Mouse (Mus musculus): ENCODE data around the gene Hist2h2aa2. TPM values are rescaled to one million over a fixed set of nuclear protein-coding genes. Genes with fewer than 3 reads are reported as not detected.

The Hist2h2aa2 gene
- polyA plus RNA-seq, 1 experiment from 2014 or later, result 21.3 TPM

DNA sequence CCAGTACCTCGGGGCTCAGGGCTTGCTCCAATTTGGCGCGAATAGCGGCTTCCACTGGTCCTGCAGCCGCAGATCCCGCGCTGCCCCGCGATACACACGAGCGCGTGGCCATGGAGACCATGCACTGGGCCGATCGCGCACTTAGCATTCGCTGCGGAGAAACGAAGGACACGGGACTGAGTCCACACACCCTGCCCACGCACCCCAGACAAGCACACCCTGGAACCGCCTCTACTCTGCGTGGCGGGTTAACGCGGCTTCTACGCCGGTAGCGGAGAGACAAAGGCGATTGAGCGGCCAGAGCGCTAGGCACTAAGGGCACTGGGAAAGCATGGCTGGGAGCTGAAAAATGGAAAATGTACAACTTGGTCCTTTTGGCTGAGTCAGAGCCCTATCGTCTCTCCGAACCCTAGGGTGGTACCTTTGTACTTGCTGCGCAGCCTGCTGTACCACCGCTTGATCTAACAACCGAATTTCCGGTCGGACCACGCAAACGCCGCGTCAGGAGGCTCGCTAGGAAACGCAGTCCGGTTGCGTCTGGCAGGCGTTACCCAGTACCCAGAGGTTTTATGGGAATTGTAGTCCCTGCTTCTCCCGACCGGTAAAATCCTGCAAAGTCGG, 42.8 kb downstream of the Hist2h2aa2 start:
- under 1% methylated on average over 50 of the region's 50 CpGs for WGBS

GRCm38 (mm10) chr3:96196437-96197128, 43.5 kb downstream of the Hist2h2aa2 start:
- Histone ChIP-seq H3K4me1 (peaks cover 21% of the 10 kb centered on the region), H3K27me3 (ENCODE audit: insufficient read depth, poor library complexity, severe bottlenecking) (no peaks in the 10 kb centered on the region), H3K36me3 (peaks cover 42% of the 10 kb centered on the region), H3K27ac (peak overlapping the region; percentile 97), H3K4me3 (peak overlapping the region; percentile 79), H3K9me3 (no peaks in the 10 kb centered on the region)
- DNase-seq (ENCODE audit: low spot score), result no peak
- WGBS, result 20% methylated on average over 27 of the region's 27 CpGs

More for the DNA sequence above, 42.8 kb downstream of the Hist2h2aa2 start:
- Histone ChIP-seq H3K9me3 (no peaks in the 10 kb centered on the region), H3K27me3 (ENCODE audit: insufficient read depth, poor library complexity, severe bottlenecking) (no peaks in the 10 kb centered on the region), H3K4me1 (peaks cover 21% of the 10 kb centered on the region), H3K4me3 (peak overlapping the region; percentile 79), H3K36me3 (peaks cover 36% of the 10 kb centered on the region), H3K27ac (peak overlapping the region; percentile 97)
- peak; percentile 95 for DNase-seq (ENCODE audit: low spot score)

GRCm38 (mm10) chr3:96195616-96196313, 44.3 kb downstream of the Hist2h2aa2 start:
- H3K4me3 ChIP-seq, result no peak overlapping the region

DNA sequence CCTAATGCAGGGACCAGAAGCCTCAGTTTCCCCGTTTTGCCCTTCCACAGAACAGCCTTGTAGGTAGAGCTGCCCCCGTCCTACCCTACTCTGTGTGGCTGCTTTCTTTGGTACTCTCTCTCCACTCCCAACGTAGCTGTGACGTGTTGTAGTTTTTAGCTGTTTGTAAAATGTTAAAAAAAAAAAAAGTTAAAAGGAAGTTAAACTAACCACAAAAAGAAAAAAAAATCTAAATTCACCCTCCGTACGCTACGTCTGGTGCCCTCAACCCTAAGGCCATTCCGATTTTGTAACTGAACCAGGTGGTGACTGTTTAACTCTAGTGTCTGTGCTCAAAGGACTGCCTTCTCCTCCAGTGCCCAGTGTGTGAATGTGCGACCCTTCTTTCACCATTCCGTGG, 45.1 kb downstream of the Hist2h2aa2 start:
- 90% methylated on average over 10 of the region's 10 CpGs for WGBS
- peaks cover 57% of the 10 kb centered on the region for H3K36me3 ChIP-seq
- no peak for DNase-seq (ENCODE audit: low spot score)

More at GRCm38 (mm10) chr3:96195616-96196313, 44.3 kb downstream of the Hist2h2aa2 start:
- Histone ChIP-seq H3K4me1 (peaks cover 21% of the 10 kb centered on the region), H3K9me3 (no peaks in the 10 kb centered on the region), H3K27me3 (ENCODE audit: insufficient read depth, poor library complexity, severe bottlenecking) (no peaks in the 10 kb centered on the region), H3K27ac (no peak overlapping the region), H3K36me3 (peaks cover 49% of the 10 kb centered on the region)
- 85% methylated on average over 11 of the region's 11 CpGs for WGBS
- no peak for DNase-seq (ENCODE audit: low spot score)

GRCm38 (mm10) chr3:96192977-96193376, 47.1 kb downstream of the Hist2h2aa2 start:
- WGBS, result 60% methylated on average over 12 of the region's 12 CpGs
- Histone ChIP-seq H3K4me3 (no peak overlapping the region), H3K27ac (no peak overlapping the region), H3K27me3 (ENCODE audit: insufficient read depth, poor library complexity, severe bottlenecking) (no peaks in the 10 kb centered on the region), H3K36me3 (peaks cover 75% of the 10 kb centered on the region), H3K4me1 (peaks cover 14% of the 10 kb centered on the region), H3K9me3 (no peaks in the 10 kb centered on the region)
- no peak for DNase-seq (ENCODE audit: low spot score)

More for the DNA sequence above, 45.1 kb downstream of the Hist2h2aa2 start:
- Histone ChIP-seq H3K4me1 (peaks cover 21% of the 10 kb centered on the region), H3K4me3 (no peak overlapping the region), H3K27ac (no peak overlapping the region), H3K27me3 (ENCODE audit: insufficient read depth, poor library complexity, severe bottlenecking) (no peaks in the 10 kb centered on the region), H3K9me3 (no peaks in the 10 kb centered on the region)

Small RNA genes lying within 50 kb of the gene (microRNA-seq; reads per million reads assigned to microRNA genes)
- gene Gm44492 (not detected), gene Gm47311 (not detected), gene Gm47313 (not detected)

Other genes starting within 250 kb of the Hist2h2aa2 start
- 75.1 and 88.2 TPM in 2 replicates for gene Plekho1, start 244.3 kb downstream of the Hist2h2aa2 start, polyA plus RNA-seq (2016; fragmentation: Nextera tagmentation; extraction: Ambion mirVana)
- 26.1 and 30.6 TPM in 2 replicates for gene Vps45, start 181.8 kb downstream of the Hist2h2aa2 start, polyA plus RNA-seq (2016; fragmentation: Nextera tagmentation; extraction: Ambion mirVana)
- gene Otud7b, start 135.7 kb downstream of the Hist2h2aa2 start, polyA plus RNA-seq (2016; fragmentation: Nextera tagmentation; extraction: Ambion mirVana), result 15.2 and 16.1 TPM in 2 replicates
- gene Mtmr11, start 78.3 kb downstream of the Hist2h2aa2 start, polyA plus RNA-seq (2016; fragmentation: Nextera tagmentation; extraction: Ambion mirVana), result 6.0 and 10.5 TPM in 2 replicates
- 143 and 190 TPM in 2 replicates for gene Sf3b4, start 67.9 kb downstream of the Hist2h2aa2 start, polyA plus RNA-seq (2016; fragmentation: Nextera tagmentation; extraction: Ambion mirVana)
- gene Sv2a, start 59.1 kb downstream of the Hist2h2aa2 start, polyA plus RNA-seq (2016; fragmentation: Nextera tagmentation; extraction: Ambion mirVana), result 17.8 and 22.6 TPM in 2 replicates
- gene Bola1, start 20.6 kb downstream of the Hist2h2aa2 start, polyA plus RNA-seq (2016; fragmentation: Nextera tagmentation; extraction: Ambion mirVana), result 58.9 and 62.8 TPM in 2 replicates
- gene Hist2h2ab, start 20.4 kb downstream of the Hist2h2aa2 start, polyA plus RNA-seq (2016; fragmentation: Nextera tagmentation; extraction: Ambion mirVana), result 0.73 TPM in 1 of 2 replicates, not detected in the other
- 3.4 and 8.2 TPM in 2 replicates for gene Hist2h2ac, start 19.4 kb downstream of the Hist2h2aa2 start, polyA plus RNA-seq (2016; fragmentation: Nextera tagmentation; extraction: Ambion mirVana)
- 2.8 and 3.5 TPM in 2 replicates for gene Hist2h2be, start 19.2 kb downstream of the Hist2h2aa2 start, polyA plus RNA-seq (2016; fragmentation: Nextera tagmentation; extraction: Ambion mirVana)
- 3.4 and 5.1 TPM in 2 replicates for gene Hist2h3c2, start 1.1 kb downstream of the Hist2h2aa2 start, polyA plus RNA-seq (2016; fragmentation: Nextera tagmentation; extraction: Ambion mirVana)
- gene Hist2h2aa1, start 5.2 kb upstream of the Hist2h2aa2 start, polyA plus RNA-seq (2016; fragmentation: Nextera tagmentation; extraction: Ambion mirVana), result 8.3 and 9.5 TPM in 2 replicates
- gene Hist2h3c1, start 6.4 kb upstream of the Hist2h2aa2 start, polyA plus RNA-seq (2016; fragmentation: Nextera tagmentation; extraction: Ambion mirVana), result 0.41 and 0.60 TPM in 2 replicates
- gene Hist2h4, start 23.0 kb upstream of the Hist2h2aa2 start, polyA plus RNA-seq (2016; fragmentation: Nextera tagmentation; extraction: Ambion mirVana), result 2.1 and 2.8 TPM in 2 replicates
- 17.8 and 25.8 TPM in 2 replicates for gene Hist2h3b, start 28.4 kb upstream of the Hist2h2aa2 start, polyA plus RNA-seq (2016; fragmentation: Nextera tagmentation; extraction: Ambion mirVana)
- gene Hist2h2bb, start 29.5 kb upstream of the Hist2h2aa2 start, polyA plus RNA-seq (2016; fragmentation: Nextera tagmentation; extraction: Ambion mirVana), result 3.8 and 7.7 TPM in 2 replicates
- gene Fcgr1, start 53.7 kb upstream of the Hist2h2aa2 start, polyA plus RNA-seq (2016; fragmentation: Nextera tagmentation; extraction: Ambion mirVana), result 0.18 and 0.35 TPM in 2 replicates
- gene BC107364, start 212.0 kb upstream of the Hist2h2aa2 start, polyA plus RNA-seq (2016; fragmentation: Nextera tagmentation; extraction: Ambion mirVana), result 0.49 TPM in 1 of 2 replicates, not detected in the other

Data from heart, embryonic 10.5 days (tissue).